In the genomic region with DNA sequence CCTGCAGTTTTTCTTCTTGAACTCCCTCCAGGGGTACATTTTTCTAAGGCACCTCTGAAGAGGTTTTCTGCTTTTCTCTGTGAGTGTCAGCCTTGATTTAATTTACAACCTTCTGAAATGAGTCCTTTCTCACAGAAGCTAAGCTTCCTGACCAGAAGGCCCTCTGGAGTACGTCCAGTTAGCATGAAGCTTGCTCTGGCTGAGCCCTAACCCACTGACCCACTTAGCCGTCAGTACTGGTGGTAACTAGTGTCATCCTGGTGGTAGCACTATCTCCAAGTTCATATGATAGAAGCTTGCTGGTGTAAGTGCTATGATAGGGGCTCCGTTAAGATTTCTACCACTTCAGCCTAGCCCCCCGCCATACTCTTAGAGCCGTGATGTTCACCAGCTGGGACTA, we compare ENCODE assay signal across 10 mouse cellular contexts.
"Had no signal": no experiment of that assay in that cellular context is flagged by ENCODE, and none has a peak within 500 bp of the region (broad histone marks: within the 10 kb centered on the region; RNA-seq: fewer than 3 reads in every experiment).

No protein-coding gene starts in this region.

- ATAC-seq: intestine, embryonic 16.5 days; midbrain, embryonic 15.5 days had no signal

- H3K9me3 ChIP-seq: liver, embryonic 13.5 days; midbrain, embryonic 12.5 days had no signal

- H3K4me2 ChIP-seq: liver, embryonic 13.5 days; midbrain, embryonic 12.5 days; midbrain, embryonic 15.5 days had no signal

- H3K36me3 ChIP-seq: liver, embryonic 13.5 days; midbrain, embryonic 12.5 days; midbrain, embryonic 15.5 days had no signal

- DNase-seq: layer of hippocampus, postnatal 36 days; liver, embryonic 13.5 days; thymus, postnatal 14 days; thymus, postnatal 4 days had no signal

- H3K4me3 ChIP-seq: left cerebral cortex, adult 2 months; liver, embryonic 13.5 days; midbrain, embryonic 12.5 days; midbrain, embryonic 15.5 days had no signal

- H3K27me3 ChIP-seq: liver, embryonic 13.5 days; midbrain, embryonic 12.5 days; midbrain, embryonic 15.5 days had no signal

- H3K9ac ChIP-seq: liver, embryonic 13.5 days; midbrain, embryonic 12.5 days; midbrain, embryonic 15.5 days had no signal

- H3K27ac ChIP-seq: left cerebral cortex, adult 2 months; liver, embryonic 13.5 days; macrophage; midbrain, embryonic 12.5 days; midbrain, embryonic 15.5 days; stomach, postnatal 0 days had no signal

- H3K4me1 ChIP-seq: midbrain, embryonic 12.5 days had no signal
